11 mouse cellular contexts compared by ENCODE assay signal in the genomic region with DNA sequence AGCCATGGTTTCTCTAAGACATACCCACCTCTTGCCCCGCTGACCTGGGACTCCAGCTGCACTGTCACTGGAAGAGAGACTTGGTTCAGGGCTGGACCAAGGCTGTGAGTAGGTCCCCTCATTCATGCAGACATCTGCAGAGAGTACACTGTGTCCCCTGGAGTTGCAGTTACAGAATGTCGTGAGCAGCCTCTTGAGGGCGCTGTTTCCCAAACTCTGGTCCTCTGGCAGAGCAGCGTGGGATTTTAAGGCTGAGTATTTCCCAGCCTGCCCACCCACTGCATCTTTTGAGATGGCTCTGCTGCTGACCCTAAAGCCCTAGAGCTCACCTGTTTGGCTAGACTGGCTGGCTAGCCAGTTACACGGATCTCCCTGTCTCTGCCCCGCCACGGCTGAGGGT. TPM values are rescaled to one million over a fixed set of nuclear protein-coding genes. Genes with fewer than 3 reads are reported as not detected.
DNase-seq lines count a peak whose midpoint lies in the region; ATAC-seq lines count a peak whose summit lies in the region.
"Had no signal": no experiment of that assay in that cellular context is flagged by ENCODE, and none has a peak within 500 bp of the region (broad histone marks: within the 10 kb centered on the region; RNA-seq: fewer than 3 reads in every experiment).

No protein-coding gene starts in this region.

- DNase-seq in forebrain, embryonic 11.5 days (ENCODE audit: low spot score): peak; percentile 63
- no peak for DNase-seq in forebrain, embryonic 14.5 days (ENCODE audit: low spot score)
- DNase-seq in right cerebral cortex, postnatal 14 days: peak; percentile 33
- DNase-seq in right cerebral cortex, adult 18-20 months: no peak
- DNase-seq in thymus, postnatal 4 days: peak; percentile 82
- no peak for DNase-seq in left cerebral cortex, adult 11 months (ENCODE audit: low spot score)
- no peak for DNase-seq in gastrocnemius, postnatal 14 days

- no peaks in the 10 kb centered on the region for H3K4me1 ChIP-seq in forebrain, embryonic 11.5 days (replicated peaks; ENCODE audit: control insufficient read depth, insufficient read depth, low read length)
- H3K4me1 ChIP-seq in forebrain, embryonic 14.5 days (ENCODE audit: control insufficient read depth, insufficient read depth, low read length): no peaks in the 10 kb centered on the region
- H3K4me1 ChIP-seq: neural tube, embryonic 12.5 days had no signal

- H3K4me3 ChIP-seq in forebrain, embryonic 11.5 days (ENCODE audit: low read depth, low read length): no peak overlapping the region
- no peak overlapping the region for H3K4me3 ChIP-seq in forebrain, embryonic 14.5 days (ENCODE audit: low read depth, low read length)
- H3K4me3 ChIP-seq: neural tube, embryonic 12.5 days had no signal

- H3K27me3 ChIP-seq in forebrain, embryonic 11.5 days (ENCODE audit: control insufficient read depth, insufficient read depth, low read length): no peaks in the 10 kb centered on the region
- H3K27me3 ChIP-seq in forebrain, embryonic 14.5 days (replicated peaks; ENCODE audit: control insufficient read depth, insufficient read depth, low read length): no peaks in the 10 kb centered on the region
- H3K27me3 ChIP-seq: neural tube, embryonic 12.5 days had no signal

- intact Hi-C loops in gastrocnemius, postnatal 14 days (cut with DNase I; ENCODE audit: low total_unique reads): no loop called here

- no peak for ATAC-seq in forebrain, embryonic 11.5 days (replicated peaks; ENCODE audit: low FRiP score)
- ATAC-seq in forebrain, embryonic 14.5 days: no peak
- ATAC-seq in megakaryocyte progenitor cell, adult 5-6 weeks (replicated peaks; ENCODE audit: poor library complexity): peak; percentile 63
- ATAC-seq: forebrain, embryonic 16.5 days; Patski had no signal

- no peaks in the 10 kb centered on the region for H3K9me3 ChIP-seq in forebrain, embryonic 11.5 days (ENCODE audit: control insufficient read depth, low read length)
- H3K9me3 ChIP-seq in forebrain, embryonic 14.5 days (replicated peaks; ENCODE audit: control insufficient read depth, low read length): no peaks in the 10 kb centered on the region
- H3K9me3 ChIP-seq: neural tube, embryonic 12.5 days had no signal

- no peak overlapping the region for H3K4me2 ChIP-seq in forebrain, embryonic 11.5 days (ENCODE audit: low read depth, low read length, severe bottlenecking)
- H3K4me2 ChIP-seq in forebrain, embryonic 14.5 days (ENCODE audit: low read length): no peak overlapping the region
- H3K4me2 ChIP-seq: neural tube, embryonic 12.5 days had no signal

- no peak overlapping the region for H3K27ac ChIP-seq in forebrain, embryonic 11.5 days (ENCODE audit: low read depth, low read length)
- H3K27ac ChIP-seq in forebrain, embryonic 14.5 days (ENCODE audit: low read depth, low read length): no peak overlapping the region
- H3K27ac ChIP-seq: neural tube, embryonic 12.5 days had no signal

- H3K9ac ChIP-seq in forebrain, embryonic 11.5 days (ENCODE audit: low read length): no peak overlapping the region
- H3K9ac ChIP-seq in forebrain, embryonic 14.5 days (ENCODE audit: low read length): no peak overlapping the region
- H3K9ac ChIP-seq: neural tube, embryonic 12.5 days had no signal

- H3K36me3 ChIP-seq in forebrain, embryonic 11.5 days (ENCODE audit: control insufficient read depth, insufficient read depth, low read length): no peaks in the 10 kb centered on the region
- H3K36me3 ChIP-seq in forebrain, embryonic 14.5 days (ENCODE audit: control insufficient read depth, insufficient read depth, low read length): no peaks in the 10 kb centered on the region
- H3K36me3 ChIP-seq: neural tube, embryonic 12.5 days had no signal

- 45% methylated on average over 7 of the region's 7 CpGs for WGBS in forebrain, embryonic 11.5 days
- WGBS in forebrain, embryonic 14.5 days: 47% methylated on average over 7 of the region's 7 CpGs

RNA-seq across cellular contexts. Expression of a gene that starts 1.2 kb away (rescaled TPM):
- 0.17 and 0.25 TPM in 2 replicates for polyA plus RNA-seq in forebrain, embryonic 11.5 days (2014; fragmentation: Nextera tagmentation; extraction: Ambion mirVana)
- 0.22 TPM in 1 of 2 replicates, not detected in the other for polyA plus RNA-seq in forebrain, embryonic 14.5 days (2014; fragmentation: Nextera tagmentation; extraction: Ambion mirVana)
- 7.7 and 9.6 TPM in 2 replicates for total RNA-seq in megakaryocyte progenitor cell, adult 5-6 weeks (2015)
- total RNA-seq in megakaryocyte progenitor cell, adult 5-6 weeks (2017): 2.7 TPM in 2 replicates
- not detected for total RNA-seq in gastrocnemius, postnatal 14 days (2021)
- polyA plus RNA-seq: Patski had no signal

RNA-seq across cellular contexts. Expression of a gene that starts 28.4 kb away (rescaled TPM):
- polyA plus RNA-seq in forebrain, embryonic 11.5 days (2014; fragmentation: Nextera tagmentation; extraction: Ambion mirVana): 7.2 and 8.2 TPM in 2 replicates
- polyA plus RNA-seq in forebrain, embryonic 14.5 days (2014; fragmentation: Nextera tagmentation; extraction: Ambion mirVana): 11.0 and 11.6 TPM in 2 replicates
- 72.0 and 74.5 TPM in 2 replicates for total RNA-seq in megakaryocyte progenitor cell, adult 5-6 weeks (2015)
- 56.5 and 61.1 TPM in 2 replicates for total RNA-seq in megakaryocyte progenitor cell, adult 5-6 weeks (2017)
- total RNA-seq in gastrocnemius, postnatal 14 days (2021): 1 to 10 TPM; 2.3 to 3.6 TPM

RNA-seq across cellular contexts. Expression of a gene that starts 31.5 kb away (rescaled TPM):
- 152 and 163 TPM in 2 replicates for polyA plus RNA-seq in forebrain, embryonic 11.5 days (2014; fragmentation: Nextera tagmentation; extraction: Ambion mirVana)
- 118 and 137 TPM in 2 replicates for polyA plus RNA-seq in forebrain, embryonic 14.5 days (2014; fragmentation: Nextera tagmentation; extraction: Ambion mirVana)
- total RNA-seq in megakaryocyte progenitor cell, adult 5-6 weeks (2015): 269 and 306 TPM in 2 replicates
- total RNA-seq in megakaryocyte progenitor cell, adult 5-6 weeks (2017): 260 and 284 TPM in 2 replicates
- total RNA-seq in gastrocnemius, postnatal 14 days (2021): 10 to 100 TPM; 75.2 to 75.5 TPM

RNA-seq across cellular contexts. Expression of a gene that starts 51.7 kb away (rescaled TPM):
- 1.3 and 1.7 TPM in 2 replicates for polyA plus RNA-seq in forebrain, embryonic 11.5 days (2014; fragmentation: Nextera tagmentation; extraction: Ambion mirVana)
- 0.95 and 1.6 TPM in 2 replicates for polyA plus RNA-seq in forebrain, embryonic 14.5 days (2014; fragmentation: Nextera tagmentation; extraction: Ambion mirVana)
- 0.83 and 0.94 TPM in 2 replicates for total RNA-seq in megakaryocyte progenitor cell, adult 5-6 weeks (2015)
- total RNA-seq in megakaryocyte progenitor cell, adult 5-6 weeks (2017): 1.9 and 3.1 TPM in 2 replicates
- total RNA-seq in gastrocnemius, postnatal 14 days (2021): 10 to 100 TPM; 51.1 to 56.0 TPM

RNA-seq across cellular contexts. Expression of a gene that starts 52.2 kb away (rescaled TPM):
- 0.15 TPM in 1 of 2 replicates, not detected in the other for polyA plus RNA-seq in forebrain, embryonic 11.5 days (2014; fragmentation: Nextera tagmentation; extraction: Ambion mirVana)
- polyA plus RNA-seq in forebrain, embryonic 14.5 days (2014; fragmentation: Nextera tagmentation; extraction: Ambion mirVana): 0.18 and 0.36 TPM in 2 replicates
- total RNA-seq in megakaryocyte progenitor cell, adult 5-6 weeks (2015): 3.9 and 5.8 TPM in 2 replicates
- total RNA-seq in megakaryocyte progenitor cell, adult 5-6 weeks (2017): 6.7 and 8.5 TPM in 2 replicates
- total RNA-seq in gastrocnemius, postnatal 14 days (2021): under 1 TPM; 0.45 to 0.47 TPM

Comparison
In these comparisons a context has a peak if more than half of its experiments do, and no peak if none do; other contexts are left out.
1. DNase-seq: peak in forebrain, embryonic 11.5 days (single experiment), right cerebral cortex, postnatal 14 days (single experiment) and thymus, postnatal 4 days (single experiment); none in forebrain, embryonic 14.5 days (single experiment), right cerebral cortex, adult 18-20 months (single experiment), left cerebral cortex, adult 11 months (single experiment) and gastrocnemius, postnatal 14 days (single experiment).
2. RNA of a gene that starts 28.4 kb away (total RNA-seq): 56.5 to 74.5 TPM in megakaryocyte progenitor cell, adult 5-6 weeks; 2.3 to 3.6 TPM in gastrocnemius, postnatal 14 days; every median in the first group is over 10 times any median in the second.